Mouse (Mus musculus) T-helper 2 cell (primary cell): ENCODE measurements around the gene Abcc4.
"Not testable (repeated sequence)": the region's sequence is repeated elsewhere in the genome, so short reads cannot be mapped to it uniquely, and the experiment has no call there.

Source experiments
- in situ Hi-C: fragments of 300-600 bp; cut with MboI, MseI; formaldehyde crosslinking; loops from one replicate; pipeline ENCODE4 v1.15.1; 2025; ENCODE audit warnings: high pct_unique_total_duplicates

Abcc4 gene

GRCm38 (mm10) chr14:118581673-118582072 is 124.3 kb downstream of the Abcc4 start:
- in situ Hi-C loops = no loop called here

- in situ Hi-C loops = no loop called here
These were observed 126.8 kb downstream of the Abcc4 start for GRCm38 (mm10) chr14:118579013-118579728.

DNA sequence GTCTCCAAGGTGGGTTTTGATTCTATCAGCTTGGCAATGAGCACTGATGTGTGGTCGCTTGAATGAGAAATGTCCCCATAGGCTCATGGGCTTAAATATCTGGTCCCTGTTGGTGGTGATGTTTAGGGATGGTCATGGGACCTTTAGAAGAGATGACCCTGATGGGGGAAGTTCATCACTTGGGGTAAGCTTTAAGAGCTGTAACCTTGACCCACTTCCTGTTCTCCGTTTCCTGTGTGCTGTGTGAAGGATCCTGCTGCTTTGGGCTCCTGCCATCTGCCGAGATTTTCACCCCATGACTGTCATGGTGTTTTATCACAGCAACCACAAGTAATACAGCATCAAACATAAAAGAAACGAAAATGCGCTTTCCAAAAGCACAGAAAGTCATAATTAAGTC is 128.1 kb downstream of the Abcc4 start:
- in situ Hi-C loops = no loop called here

GRCm38 (mm10) chr14:118572688-118573245 is 133.3 kb downstream of the Abcc4 start:
- in situ Hi-C loops = no loop called here

DNA sequence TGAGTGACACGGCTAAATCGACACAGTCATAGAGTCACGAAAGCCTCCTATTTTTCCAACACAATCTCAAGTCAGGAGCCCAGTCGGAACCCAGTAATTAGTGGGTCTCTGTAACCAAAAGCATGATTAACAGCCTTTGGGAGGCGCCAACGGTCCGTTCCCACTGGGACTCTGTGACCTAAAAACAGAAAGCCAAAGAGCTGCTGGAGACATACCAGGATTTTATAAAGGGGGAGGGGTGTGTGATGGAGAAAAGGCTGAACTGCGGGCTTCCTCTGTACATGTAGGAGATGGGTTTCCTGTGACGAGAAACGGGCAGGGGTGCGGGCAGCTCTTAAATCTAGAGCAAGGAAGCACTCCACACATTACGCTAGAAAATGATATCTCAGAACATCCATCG is 136.4 kb downstream of the Abcc4 start:
- in situ Hi-C loops = no loop called here

DNA sequence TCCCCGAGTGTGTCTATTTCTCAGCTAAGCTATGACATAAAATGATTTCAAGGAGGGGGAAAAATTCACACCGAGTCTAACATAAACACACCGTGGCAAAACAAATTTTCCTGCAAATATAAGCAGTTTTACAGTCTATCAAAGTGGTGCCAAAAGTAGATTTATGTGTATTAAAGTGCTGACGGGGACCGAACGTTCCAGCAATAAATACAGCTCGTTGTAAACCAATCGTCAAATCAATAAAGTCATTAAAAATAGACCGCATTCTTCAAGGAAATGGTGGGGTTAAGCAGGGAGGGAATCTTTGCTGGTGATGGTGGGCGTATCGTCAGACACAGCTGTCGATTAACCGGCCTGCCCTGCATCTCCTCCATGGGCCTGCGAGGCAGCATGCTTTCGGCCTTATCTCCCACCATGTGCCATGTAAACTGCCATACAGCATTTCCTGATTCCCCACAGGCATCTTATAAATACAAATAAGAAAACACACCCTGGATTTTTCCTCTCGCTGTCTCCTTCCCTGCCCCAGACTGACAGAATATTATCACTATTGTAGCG is 137.8 kb downstream of the Abcc4 start:
- in situ Hi-C loops = no loop called here

DNA sequence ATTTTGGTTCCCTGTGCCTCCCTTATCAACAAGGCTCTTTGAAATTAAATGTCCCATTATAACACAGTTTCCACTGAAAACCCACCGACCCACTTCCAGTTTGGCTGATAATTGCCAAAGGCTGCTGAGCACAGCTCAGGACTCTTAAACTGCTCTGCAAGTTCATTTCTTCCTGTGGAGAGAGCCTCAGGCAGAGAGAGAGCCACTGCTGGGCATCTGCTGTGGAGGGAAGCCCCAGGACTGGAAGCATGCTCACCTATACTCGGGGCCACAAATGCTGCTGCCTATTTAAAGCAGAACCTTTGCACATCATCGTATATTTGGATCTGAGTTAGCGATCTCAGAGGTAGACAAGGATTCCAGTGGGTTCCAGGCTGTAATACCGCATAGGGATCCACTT is 139.2 kb downstream of the Abcc4 start:
- in situ Hi-C loops = no loop called here

DNA sequence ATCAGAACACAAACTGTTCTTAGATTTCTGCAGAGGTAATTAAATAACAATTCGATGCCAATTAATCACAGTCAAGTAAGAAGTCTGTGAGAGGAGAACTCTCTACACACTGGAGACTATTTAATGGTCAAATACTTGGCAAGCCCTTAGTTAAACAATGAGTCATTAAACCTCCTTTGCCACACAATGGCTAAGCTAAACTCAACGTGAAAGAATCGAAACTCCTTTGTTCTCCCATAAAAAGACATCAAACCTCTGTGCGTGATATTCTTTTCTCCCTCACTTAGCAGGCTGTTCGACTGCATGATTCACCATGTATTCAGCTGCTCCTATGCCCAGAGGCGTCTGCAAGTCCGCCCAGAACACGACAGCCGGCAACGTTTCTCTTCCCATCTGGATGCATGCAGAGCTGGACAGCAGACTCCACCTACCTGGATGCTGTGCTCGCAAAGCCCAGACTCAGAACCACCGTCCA is 139.8 kb downstream of the Abcc4 start:
- in situ Hi-C loops = no loop called here

DNA sequence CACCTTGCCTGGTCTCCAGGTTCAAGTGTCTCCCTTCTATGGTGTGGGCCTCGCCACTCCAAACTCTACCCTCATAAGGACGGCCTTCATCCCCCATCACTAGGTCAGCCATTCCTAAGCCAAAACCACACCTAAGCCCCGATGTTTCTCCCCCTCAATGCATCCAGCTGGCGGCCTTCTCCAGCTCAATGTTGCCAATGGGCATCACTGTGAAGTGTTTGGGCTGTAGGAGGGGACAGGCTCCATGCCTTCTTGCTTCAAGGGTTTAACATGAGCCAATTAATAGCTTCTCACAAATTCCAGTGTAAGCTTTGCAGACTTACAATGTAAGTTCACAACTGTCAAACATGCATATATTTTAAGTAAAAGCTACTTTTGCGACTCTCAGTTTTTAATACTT is 140.3 kb downstream of the Abcc4 start:
- in situ Hi-C loops = no loop called here

- in situ Hi-C loops = no loop called here
These were observed 142.4 kb downstream of the Abcc4 start for GRCm38 (mm10) chr14:118563570-118563969.

- in situ Hi-C loops = no loop called here
These were observed 153.0 kb downstream of the Abcc4 start for GRCm38 (mm10) chr14:118552901-118553475.

DNA sequence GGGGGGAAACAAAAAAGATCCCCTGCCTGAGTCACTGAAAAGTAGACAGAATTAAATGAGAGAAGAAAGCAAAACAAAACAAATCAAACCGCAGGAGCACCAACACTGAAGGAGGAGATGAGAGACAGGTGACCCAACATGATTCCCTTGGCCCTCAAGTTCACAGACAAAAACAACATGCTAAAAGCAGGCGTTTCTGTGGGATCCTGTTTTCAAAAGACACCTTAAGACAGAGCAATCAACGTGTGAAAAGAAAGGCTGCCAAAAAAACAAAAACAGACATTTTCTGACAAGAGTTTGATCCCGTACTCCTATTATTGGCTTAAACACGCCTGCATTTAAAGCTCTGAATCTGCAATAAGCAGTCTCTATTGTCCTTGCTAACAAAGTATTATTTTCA is 153.6 kb downstream of the Abcc4 start:
- in situ Hi-C loops = no loop called here

DNA sequence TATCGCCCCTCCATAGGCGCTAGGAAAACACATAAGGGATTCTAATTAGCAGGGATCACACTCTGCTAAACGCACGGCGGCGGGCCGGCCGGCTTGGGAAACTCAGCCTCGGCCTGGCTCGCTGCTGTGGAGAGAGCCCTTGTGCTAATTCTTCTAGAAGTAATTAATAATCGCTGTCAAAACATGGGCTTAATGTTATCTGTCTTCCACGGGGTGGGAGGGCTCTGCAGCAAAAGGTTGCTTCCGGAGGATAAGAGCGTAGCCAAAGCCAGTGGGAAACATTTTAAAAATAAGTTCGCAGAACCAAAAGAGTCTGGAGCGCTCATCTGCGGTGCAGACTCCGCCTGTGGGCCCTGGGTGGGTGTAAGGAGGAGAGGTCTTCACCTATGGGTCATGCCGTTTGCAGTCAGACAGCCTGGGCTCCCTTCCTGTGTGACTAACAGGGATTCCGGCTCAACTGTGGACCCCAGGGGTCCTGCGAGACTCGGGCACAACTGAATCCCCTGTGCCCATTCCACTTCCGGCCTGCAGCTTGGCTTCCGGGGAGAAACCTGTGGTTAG is 154.2 kb downstream of the Abcc4 start:
- in situ Hi-C loops = no loop called here

GRCm38 (mm10) chr14:118551061-118551724 is 154.8 kb downstream of the Abcc4 start:
- in situ Hi-C loops = no loop called here

- in situ Hi-C loops = no loop called here
These were observed 161.5 kb downstream of the Abcc4 start for GRCm38 (mm10) chr14:118544493-118544892.

GRCm38 (mm10) chr14:118542947-118543346 is 163.1 kb downstream of the Abcc4 start:
- in situ Hi-C loops = no loop called here

GRCm38 (mm10) chr14:118531539-118531938 is 174.5 kb downstream of the Abcc4 start:
- in situ Hi-C loops = no loop called here

- in situ Hi-C loops = no loop called here
These were observed 191.6 kb downstream of the Abcc4 start for GRCm38 (mm10) chr14:118514280-118515031.

- in situ Hi-C loops = not testable (repeated sequence)
These were observed 194.3 kb downstream of the Abcc4 start for GRCm38 (mm10) chr14:118511715-118512114.

GRCm38 (mm10) chr14:118510793-118511192 is 195.2 kb downstream of the Abcc4 start:
- in situ Hi-C loops = no loop called here

DNA sequence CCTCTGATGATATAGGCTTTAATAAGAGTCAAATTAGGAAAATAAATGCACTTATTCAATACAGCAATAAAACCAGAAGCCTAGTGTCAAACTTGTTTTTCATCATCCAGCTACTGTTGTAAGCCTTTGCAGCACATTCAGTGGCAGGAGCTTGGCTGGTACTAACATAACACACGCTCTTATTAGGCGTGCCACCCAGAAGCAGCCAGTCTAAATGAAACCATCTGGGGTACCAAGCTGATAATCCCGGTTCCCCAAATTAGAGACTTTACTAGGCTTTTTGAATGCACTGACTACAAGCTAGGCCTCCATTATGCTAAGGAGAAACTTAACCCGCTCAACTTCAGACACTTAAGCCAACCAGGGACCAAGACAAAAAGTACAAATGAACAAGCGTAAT is 195.8 kb downstream of the Abcc4 start:
- in situ Hi-C loops = no loop called here
